Mouse (Mus musculus) spleen, adult 2 months (tissue): ENCODE results near the gene Tmem131l.

ENCODE experiments used
- CTCF ChIP-seq: fragments of 200-500 bp; IDR thresholded peaks from 2 replicates; pipeline ENCODE4 v1.5.1; 2011; ENCODE audit warnings: mild to moderate bottlenecking, inconsistent platforms; ENCODE audit not compliant: insufficient read depth, insufficient read length, insufficient replicate concordance; ENCODE audit errors: extremely low read depth
- POLR2A ChIP-seq: fragments of 200-500 bp; IDR thresholded peaks from 2 replicates; pipeline ENCODE4 v1.6.1; 2011; ENCODE audit warnings: low read depth, low read length, inconsistent platforms

DNA sequence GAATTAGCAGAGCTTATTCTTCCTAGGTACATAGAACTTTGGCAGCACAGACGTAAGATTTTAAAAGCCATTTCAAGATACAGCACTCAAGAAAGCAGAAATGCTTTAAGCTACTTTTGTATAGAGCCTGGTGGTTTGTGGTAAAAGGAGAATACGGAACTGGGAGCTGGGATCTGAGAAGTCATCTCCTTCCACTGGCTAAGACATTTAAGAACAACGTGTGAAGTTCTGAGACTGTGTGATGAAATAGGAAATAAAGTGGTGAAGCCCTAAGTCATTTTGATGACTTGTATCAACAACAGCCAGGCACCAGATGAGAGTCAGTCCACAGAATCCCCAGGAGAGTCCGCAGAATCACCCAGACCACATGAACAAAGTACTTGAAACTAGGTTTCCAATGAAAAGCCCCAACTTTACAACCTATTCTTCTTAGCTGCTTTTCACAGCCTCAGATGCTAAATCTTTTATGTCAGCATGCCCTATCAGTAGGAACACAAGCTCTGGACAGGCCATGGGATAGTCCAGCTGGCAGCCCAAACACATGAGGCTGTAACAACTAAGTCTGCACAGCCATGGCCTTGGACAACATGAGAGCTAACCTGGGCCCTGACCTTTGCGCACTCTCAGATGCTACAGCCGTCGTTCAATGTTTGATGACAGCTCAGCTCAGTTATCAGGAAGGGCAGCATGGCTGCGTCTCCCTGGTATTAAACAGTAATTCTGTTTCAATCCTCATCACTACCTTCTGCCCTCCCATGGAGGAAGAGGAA lies 92.3 kb downstream of the Tmem131l start:
- TF ChIP-seq POLR2A = no peak
- no peak for TF ChIP-seq CTCF
